21 mouse cellular contexts compared by ENCODE assay signal in the genomic region with DNA sequence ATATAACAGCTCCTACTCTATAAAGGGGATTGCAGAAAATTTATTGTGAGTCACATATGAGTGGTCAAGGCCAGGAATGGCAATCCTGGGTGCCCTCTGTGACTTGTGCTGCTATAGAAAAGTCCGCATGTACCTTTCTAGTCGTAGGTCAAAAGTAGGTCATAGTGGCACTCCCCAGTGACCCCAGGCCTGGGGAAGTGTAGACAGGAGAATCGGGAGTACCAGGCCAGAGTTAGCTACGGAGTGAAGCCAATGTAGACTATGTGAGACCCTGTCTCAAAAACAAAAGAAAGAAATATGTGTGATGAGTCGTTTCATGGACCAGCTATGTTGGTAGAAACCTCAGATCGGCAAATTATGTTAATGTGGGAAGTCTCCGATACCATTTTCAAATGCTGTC.
DNase-seq lines count a peak whose midpoint lies in the region; ATAC-seq and TF ChIP-seq lines count a peak whose summit lies in the region.
"Had no signal": no experiment of that assay in that cellular context is flagged by ENCODE, and none has a peak within 500 bp of the region (broad histone marks: within the 10 kb centered on the region; RNA-seq: fewer than 3 reads in every experiment).

No protein-coding gene starts in this region.

- peaks cover 31% of the 10 kb centered on the region for H3K27me3 ChIP-seq in heart, embryonic 10.5 days (ENCODE audit: insufficient read depth, poor library complexity, severe bottlenecking)
- peaks cover 4% of the 10 kb centered on the region; the same call in 1 of the 2 replicates for H3K27me3 ChIP-seq in midbrain, embryonic 11.5 days (ENCODE audit: control insufficient read depth, insufficient read depth, low read length)
- no peaks in the 10 kb centered on the region for H3K27me3 ChIP-seq in midbrain, embryonic 14.5 days (ENCODE audit: control insufficient read depth, insufficient read depth, low read length)
- H3K27me3 ChIP-seq: CH12.LX; forebrain, embryonic 15.5 days; hindbrain, embryonic 12.5 days; hindbrain, embryonic 15.5 days; intestine, embryonic 15.5 days had no signal

- no peak overlapping the region for H3K4me2 ChIP-seq in midbrain, embryonic 11.5 days
- H3K4me2 ChIP-seq in midbrain, embryonic 14.5 days (ENCODE audit: low read length) = no peak overlapping the region
- H3K4me2 ChIP-seq: forebrain, embryonic 15.5 days; heart, embryonic 11.5 days; hindbrain, embryonic 12.5 days; hindbrain, embryonic 15.5 days; intestine, embryonic 15.5 days had no signal

- H3K36me3 ChIP-seq in heart, embryonic 10.5 days = no peaks in the 10 kb centered on the region
- H3K36me3 ChIP-seq in midbrain, embryonic 11.5 days (ENCODE audit: control insufficient read depth, insufficient read depth, low read length) = no peaks in the 10 kb centered on the region
- H3K36me3 ChIP-seq in midbrain, embryonic 14.5 days (ENCODE audit: control insufficient read depth, insufficient read depth, low read length) = no peaks in the 10 kb centered on the region
- H3K36me3 ChIP-seq in ES-E14 (ENCODE audit: control insufficient read depth, insufficient read depth, low read length, poor library complexity, severe bottlenecking) = no peaks in the 10 kb centered on the region
- H3K36me3 ChIP-seq: forebrain, embryonic 10.5 days; forebrain, embryonic 15.5 days; hindbrain, embryonic 12.5 days; hindbrain, embryonic 15.5 days; intestine, embryonic 15.5 days had no signal

- 65% methylated on average over 7 of the region's 7 CpGs for WGBS in heart, embryonic 10.5 days
- WGBS in midbrain, embryonic 11.5 days = 79% methylated on average over 7 of the region's 7 CpGs
- 75% methylated on average over 7 of the region's 7 CpGs for WGBS in midbrain, embryonic 14.5 days

- H3K4me3 ChIP-seq in heart, embryonic 10.5 days = no peak overlapping the region
- H3K4me3 ChIP-seq in midbrain, embryonic 11.5 days (ENCODE audit: low read depth, low read length) = no peak overlapping the region
- H3K4me3 ChIP-seq in midbrain, embryonic 14.5 days (replicated peaks; ENCODE audit: low read depth, low read length) = no peak overlapping the region
- no peak overlapping the region for H3K4me3 ChIP-seq in ES-E14 (ENCODE audit: insufficient read depth in 1 of 2, low read depth in 1 of 2, low read length in 2 of 2, poor library complexity in 1 of 2, severe bottlenecking in 1 of 2)
- H3K4me3 ChIP-seq: forebrain, embryonic 10.5 days; forebrain, embryonic 15.5 days; heart, adult 2 months; hindbrain, embryonic 12.5 days; hindbrain, embryonic 15.5 days; intestine, embryonic 15.5 days had no signal

- H3K9ac ChIP-seq in midbrain, embryonic 11.5 days (ENCODE audit: low read length) = no peak overlapping the region
- no peak overlapping the region for H3K9ac ChIP-seq in midbrain, embryonic 14.5 days (replicated peaks; ENCODE audit: low read length)
- no peak overlapping the region for H3K9ac ChIP-seq in ES-E14 (ENCODE audit: insufficient read depth, low read depth, low read length, poor library complexity, severe bottlenecking)
- H3K9ac ChIP-seq: forebrain, embryonic 15.5 days; hindbrain, embryonic 12.5 days; hindbrain, embryonic 15.5 days; intestine, embryonic 15.5 days had no signal

- ATAC-seq in midbrain, embryonic 11.5 days (ENCODE audit: low FRiP score) = no peak
- no peak for ATAC-seq in midbrain, embryonic 14.5 days (ENCODE audit: low FRiP score, low TSS enrichment)
- ATAC-seq: forebrain, embryonic 15.5 days; intestine, embryonic 15.5 days had no signal

- no peak overlapping the region for H3K27ac ChIP-seq in heart, embryonic 10.5 days
- H3K27ac ChIP-seq in midbrain, embryonic 11.5 days (ENCODE audit: low read depth, low read length) = no peak overlapping the region
- no peak overlapping the region for H3K27ac ChIP-seq in midbrain, embryonic 14.5 days (replicated peaks; ENCODE audit: low read depth, low read length)
- peak overlapping the region; percentile 40; the same call in 1 of the 2 replicates for H3K27ac ChIP-seq in ES-E14 (ENCODE audit: insufficient read depth, low read depth, low read length, poor library complexity, severe bottlenecking)
- H3K27ac ChIP-seq: forebrain, embryonic 10.5 days; forebrain, embryonic 15.5 days; heart, adult 2 months; hindbrain, embryonic 12.5 days; hindbrain, embryonic 15.5 days; intestine, embryonic 15.5 days had no signal

- in situ Hi-C loops in ES-E14 (cut with MboI; ENCODE audit: low sequenced_read_pairs in 2 of 2, unreplicated experiment in 2 of 2) = loop anchor here in 1 of 2 experiments (25.0 kb wide), 2 partner anchors 165 to 315 kb away; no protein-coding TSS in a partner anchor

- peak; percentile 9 for DNase-seq in heart, embryonic 10.5 days (ENCODE audit: low spot score)
- DNase-seq in heart, adult 11 months = no peak
- peak; percentile 75 for DNase-seq in midbrain, embryonic 11.5 days (ENCODE audit: low spot score, missing footprints)
- DNase-seq in midbrain, embryonic 14.5 days = no peak
- no peak for DNase-seq in ES-E14 (ENCODE audit: low read depth, low spot score)
- no peak for DNase-seq in urinary bladder, postnatal 36 days (ENCODE audit: low spot score in 2 of 2)
- DNase-seq: adrenal gland, postnatal 10 days; adrenal gland, postnatal 36 days; B cell, adult 2 months; cerebellum, adult 18-20 months; cerebellum, adult 9-10 months; cerebellum, postnatal 14 days; gastrocnemius, postnatal 25 days; heart, adult 2 months had no signal

- peaks cover 8% of the 10 kb centered on the region; the same call in 1 of the 2 replicates for H3K4me1 ChIP-seq in heart, embryonic 10.5 days
- no peaks in the 10 kb centered on the region for H3K4me1 ChIP-seq in midbrain, embryonic 11.5 days (ENCODE audit: control insufficient read depth, insufficient read depth, low read length)
- H3K4me1 ChIP-seq in midbrain, embryonic 14.5 days (ENCODE audit: control insufficient read depth, insufficient read depth, low read length) = no peaks in the 10 kb centered on the region
- H3K4me1 ChIP-seq in ES-E14 (ENCODE audit: control insufficient read depth in 2 of 2, insufficient read depth in 2 of 2, low read length in 2 of 2, poor library complexity in 1 of 2) = peaks cover 0 to 24% of the 10 kb centered on the region in 2 experiments
- H3K4me1 ChIP-seq: intestine, embryonic 15.5 days had no signal

- no peaks in the 10 kb centered on the region for H3K9me3 ChIP-seq in heart, embryonic 10.5 days
- no peaks in the 10 kb centered on the region for H3K9me3 ChIP-seq in midbrain, embryonic 11.5 days (ENCODE audit: control insufficient read depth, low read length)
- H3K9me3 ChIP-seq in midbrain, embryonic 14.5 days (ENCODE audit: control insufficient read depth, low read length) = no peaks in the 10 kb centered on the region
- no peaks in the 10 kb centered on the region for H3K9me3 ChIP-seq in ES-E14 (ENCODE audit: control insufficient read depth, insufficient read depth, low read depth, low read length)
- H3K9me3 ChIP-seq: forebrain, embryonic 10.5 days; forebrain, embryonic 15.5 days; hindbrain, embryonic 12.5 days; hindbrain, embryonic 15.5 days; intestine, embryonic 15.5 days had no signal

TF ChIP-seq in ES-E14, 5 proteins besides CTCF, POLR2A, EP300 and RAD21:
- no peak for TF ChIP-seq CHD2 (IDR thresholded peaks at IDR 0.05; ENCODE audit: low read depth, low read length)
- no peak for TF ChIP-seq MAFK (IDR thresholded peaks at IDR 0.05; ENCODE audit: insufficient read depth, low read depth, low read length)
- no peak for TF ChIP-seq ZNF384 (IDR thresholded peaks at IDR 0.05; ENCODE audit: low read depth, low read length)
- TF ChIP-seq HCFC1 (IDR thresholded peaks at IDR 0.05; ENCODE audit: borderline replicate concordance, insufficient read depth, low read length) = no peak
- no peak for TF ChIP-seq ZC3H11A (IDR thresholded peaks at IDR 0.05; ENCODE audit: borderline replicate concordance, low read depth, low read length)

Comparison
In these comparisons a context has a peak if more than half of its experiments do, and no peak if none do; other contexts are left out.
1. DNase-seq: peak in heart, embryonic 10.5 days (single experiment) and midbrain, embryonic 11.5 days (single experiment); none in heart, adult 11 months (single experiment), midbrain, embryonic 14.5 days (single experiment), ES-E14 (single experiment) and urinary bladder, postnatal 36 days (0 of 2).